13 mouse cellular contexts compared by ENCODE assay signal in genomic region chr4:155214188-155214587, GRCm38 (mm10). TPM values are rescaled to one million over a fixed set of nuclear protein-coding genes. Genes with fewer than 3 reads are reported as not detected.
DNase-seq lines count a peak whose midpoint lies in the region; ATAC-seq lines count a peak whose summit lies in the region.
"Had no signal": no experiment of that assay in that cellular context is flagged by ENCODE, and none has a peak within 500 bp of the region (broad histone marks: within the 10 kb centered on the region; RNA-seq: fewer than 3 reads in every experiment).

No protein-coding gene starts in this region.

- H3K4me1 ChIP-seq in heart, embryonic 12.5 days (replicated peaks) = peaks cover 96% of the 10 kb centered on the region
- H3K4me1 ChIP-seq in embryonic facial prominence, embryonic 12.5 days = peaks cover 70% of the 10 kb centered on the region
- H3K4me1 ChIP-seq in hindbrain, embryonic 14.5 days (replicated peaks; ENCODE audit: control insufficient read depth, insufficient read depth, low read length) = peaks cover 71% of the 10 kb centered on the region
- peaks cover 86% of the 10 kb centered on the region for H3K4me1 ChIP-seq in neural tube, embryonic 13.5 days (replicated peaks)

- DNase-seq in heart, postnatal 10 days = no peak
- DNase-seq in hindbrain, embryonic 14.5 days (ENCODE audit: low spot score) = no peak
- DNase-seq in urinary bladder, postnatal 10 days (ENCODE audit: low spot score) = no peak
- no peak for DNase-seq in layer of hippocampus, adult 9-10 months (ENCODE audit: low spot score)
- no peak for DNase-seq in kidney, postnatal 25 days
- DNase-seq: adrenal gland, adult 2 months; kidney, adult 8-10 months; layer of hippocampus, postnatal 36 days had no signal

- ATAC-seq in heart, embryonic 12.5 days (ENCODE audit: insufficient number of reproducible peaks, low FRiP score) = no peak
- ATAC-seq in embryonic facial prominence, embryonic 12.5 days (ENCODE audit: insufficient number of reproducible peaks, insufficient read depth, low FRiP score, low TSS enrichment) = no peak
- ATAC-seq in hindbrain, embryonic 14.5 days (ENCODE audit: low FRiP score) = no peak
- no peak for ATAC-seq in neural tube, embryonic 13.5 days (ENCODE audit: low read depth)
- ATAC-seq: Patski had no signal

- peaks cover 8% of the 10 kb centered on the region for H3K36me3 ChIP-seq in heart, embryonic 12.5 days
- peaks cover 9% of the 10 kb centered on the region; the same call in 1 of the 2 replicates for H3K36me3 ChIP-seq in embryonic facial prominence, embryonic 12.5 days
- no peaks in the 10 kb centered on the region for H3K36me3 ChIP-seq in hindbrain, embryonic 14.5 days (replicated peaks; ENCODE audit: control insufficient read depth, insufficient read depth)
- H3K36me3 ChIP-seq in neural tube, embryonic 13.5 days = 0 out of 2 replicates have a peak, but pooled peaks cover 10% of the 10 kb centered on the region

- WGBS in heart, embryonic 12.5 days = 76% methylated on average over 6 of the region's 6 CpGs
- 71% methylated on average over 6 of the region's 6 CpGs for WGBS in embryonic facial prominence, embryonic 12.5 days
- 65% methylated on average over 6 of the region's 6 CpGs for WGBS in hindbrain, embryonic 14.5 days
- 64% methylated on average over 6 of the region's 6 CpGs for WGBS in neural tube, embryonic 13.5 days

- no peaks in the 10 kb centered on the region for H3K9me3 ChIP-seq in heart, embryonic 12.5 days (replicated peaks)
- H3K9me3 ChIP-seq in embryonic facial prominence, embryonic 12.5 days = no peaks in the 10 kb centered on the region
- no peaks in the 10 kb centered on the region for H3K9me3 ChIP-seq in hindbrain, embryonic 14.5 days (ENCODE audit: control insufficient read depth, low read length)
- no peaks in the 10 kb centered on the region for H3K9me3 ChIP-seq in neural tube, embryonic 13.5 days

- H3K27me3 ChIP-seq in heart, embryonic 12.5 days (replicated peaks) = no peaks in the 10 kb centered on the region
- no peaks in the 10 kb centered on the region for H3K27me3 ChIP-seq in embryonic facial prominence, embryonic 12.5 days
- no peaks in the 10 kb centered on the region for H3K27me3 ChIP-seq in hindbrain, embryonic 14.5 days (ENCODE audit: control insufficient read depth, insufficient read depth, low read length)
- H3K27me3 ChIP-seq in neural tube, embryonic 13.5 days = no peaks in the 10 kb centered on the region
- H3K27me3 ChIP-seq: Patski had no signal

- intact Hi-C loops in heart, postnatal 10 days (cut with DNase I) = loop anchor here (2.0 to 5.0 kb wide), 2 partner anchors 15 to 33 kb away; partner anchors contain the start of gene Faap20

- H3K4me3 ChIP-seq in heart, embryonic 12.5 days = no peak overlapping the region
- H3K4me3 ChIP-seq in embryonic facial prominence, embryonic 12.5 days = no peak overlapping the region
- H3K4me3 ChIP-seq in hindbrain, embryonic 14.5 days (replicated peaks; ENCODE audit: low read length) = no peak overlapping the region
- H3K4me3 ChIP-seq in neural tube, embryonic 13.5 days = no peak overlapping the region

- 0 out of 2 replicates have a peak overlapping the region, but pooled peaks have one; percentile 23 for H3K9ac ChIP-seq in heart, embryonic 12.5 days
- peak overlapping the region; percentile 8; the same call in 1 of the 2 replicates for H3K9ac ChIP-seq in embryonic facial prominence, embryonic 12.5 days
- H3K9ac ChIP-seq in hindbrain, embryonic 14.5 days = no peak overlapping the region
- peak overlapping the region; percentile 52 for H3K9ac ChIP-seq in neural tube, embryonic 13.5 days
- H3K9ac ChIP-seq: liver, embryonic 14.5 days had no signal

- H3K27ac ChIP-seq in heart, embryonic 12.5 days (ENCODE audit: poor library complexity, severe bottlenecking) = no peak overlapping the region
- no peak overlapping the region for H3K27ac ChIP-seq in embryonic facial prominence, embryonic 12.5 days
- H3K27ac ChIP-seq in hindbrain, embryonic 14.5 days = 0 out of 2 replicates have a peak overlapping the region, but pooled peaks have one; percentile 36
- peak overlapping the region; percentile 79 for H3K27ac ChIP-seq in neural tube, embryonic 13.5 days (replicated peaks)
- H3K27ac ChIP-seq: liver, embryonic 14.5 days had no signal

- no peak overlapping the region for H3K4me2 ChIP-seq in heart, embryonic 12.5 days
- peak overlapping the region; percentile 4; the same call in 1 of the 2 replicates for H3K4me2 ChIP-seq in embryonic facial prominence, embryonic 12.5 days (replicated peaks)
- H3K4me2 ChIP-seq in hindbrain, embryonic 14.5 days (replicated peaks) = 0 out of 2 replicates have a peak overlapping the region, but pooled peaks have one; percentile 29
- H3K4me2 ChIP-seq in neural tube, embryonic 13.5 days = peak overlapping the region; percentile 100

RNA-seq across cellular contexts. Expression of gene Ski, which starts 8.2 kb away (rescaled TPM):
- polyA plus RNA-seq in heart, embryonic 12.5 days (2016; fragmentation: Nextera tagmentation; extraction: Ambion mirVana) = 11.9 and 14.0 TPM in 2 replicates
- total RNA-seq in heart, postnatal 10 days (2021) = 10 to 100 TPM; 89.2 to 89.6 TPM
- 16.8 and 17.7 TPM in 2 replicates for polyA plus RNA-seq in embryonic facial prominence, embryonic 12.5 days (2016; fragmentation: Nextera tagmentation; extraction: Ambion mirVana)
- polyA plus RNA-seq in hindbrain, embryonic 14.5 days (2014; fragmentation: Nextera tagmentation; extraction: Ambion mirVana) = 15.1 and 15.6 TPM in 2 replicates
- polyA plus RNA-seq in neural tube, embryonic 13.5 days (2015; fragmentation: Nextera tagmentation; extraction: Ambion mirVana) = 11.3 and 12.2 TPM in 2 replicates

RNA-seq across cellular contexts. Expression of gene Faap20, which starts 35.4 kb away (rescaled TPM):
- polyA plus RNA-seq in heart, embryonic 12.5 days (2016; fragmentation: Nextera tagmentation; extraction: Ambion mirVana) = 61.0 and 65.1 TPM in 2 replicates
- 10 to 100 TPM; 25.7 to 28.2 TPM for total RNA-seq in heart, postnatal 10 days (2021)
- polyA plus RNA-seq in embryonic facial prominence, embryonic 12.5 days (2016; fragmentation: Nextera tagmentation; extraction: Ambion mirVana) = 85.1 and 87.4 TPM in 2 replicates
- polyA plus RNA-seq in hindbrain, embryonic 14.5 days (2014; fragmentation: Nextera tagmentation; extraction: Ambion mirVana) = 69.0 and 76.0 TPM in 2 replicates
- polyA plus RNA-seq in neural tube, embryonic 13.5 days (2015; fragmentation: Nextera tagmentation; extraction: Ambion mirVana) = 76.3 and 84.2 TPM in 2 replicates

Comparison
In these comparisons a context has a peak if more than half of its experiments do, and no peak if none do; other contexts are left out.
1. H3K27ac ChIP-seq: peak in hindbrain, embryonic 14.5 days (single experiment) and neural tube, embryonic 13.5 days (single experiment); none in heart, embryonic 12.5 days (single experiment) and embryonic facial prominence, embryonic 12.5 days (single experiment).